ENCODE assay signal across 8 mouse cellular contexts in genomic region chr5:145114606-145115473, GRCm38 (mm10). TPM values are rescaled to one million over a fixed set of nuclear protein-coding genes. Genes with fewer than 3 reads are reported as not detected.
DNase-seq lines count a peak whose midpoint lies in the region; ATAC-seq and TF ChIP-seq lines count a peak whose summit lies in the region.

No protein-coding gene starts in this region.

- H3K4me2 ChIP-seq in intestine, postnatal 0 days (replicated peaks; ENCODE audit: low read depth) = peak overlapping the region; percentile 79
- peak overlapping the region; percentile 52 for H3K4me2 ChIP-seq in neural tube, embryonic 14.5 days (ENCODE audit: low read depth, low read length)

- no peak for TF ChIP-seq POLR2A in brain, embryonic 14.5 days (IDR thresholded peaks at IDR 0.05; ENCODE audit: borderline replicate concordance, extremely low read depth, insufficient read depth, insufficient read length, poor library complexity, severe bottlenecking)
- TF ChIP-seq POLR2A in lung, adult 2 months (IDR thresholded peaks at IDR 0.05; ENCODE audit: borderline replicate concordance, extremely low read depth, low read depth, low read length) = peak; percentile 41; the same call in 1 of the 2 replicates

- peak overlapping the region; percentile 83 for H3K9ac ChIP-seq in intestine, postnatal 0 days (ENCODE audit: low read depth, low read length)
- peak overlapping the region; percentile 47 for H3K9ac ChIP-seq in neural tube, embryonic 14.5 days (replicated peaks; ENCODE audit: low read depth, low read length)

- peak; percentile 29 for ATAC-seq in intestine, postnatal 0 days
- ATAC-seq in neural tube, embryonic 14.5 days (ENCODE audit: low read depth) = 0 out of 2 replicates have a peak, but pooled peaks have one; percentile 18

- TF ChIP-seq CTCF in brain, embryonic 14.5 days (IDR thresholded peaks at IDR 0.05; ENCODE audit: borderline replicate concordance, extremely low read depth, insufficient read depth, insufficient read length) = no peak
- TF ChIP-seq CTCF in intestine, postnatal 0 days (IDR thresholded peaks at IDR 0.05; ENCODE audit: low read depth) = peak; percentile 13; the same call in 1 of the 2 replicates
- no peak for TF ChIP-seq CTCF in lung, adult 2 months (IDR thresholded peaks at IDR 0.05; ENCODE audit: insufficient read depth, low read length)

- peak; percentile 54 to 68 for DNase-seq in layer of hippocampus, postnatal 10 days (ENCODE audit: low spot score in 2 of 2)
- no peak for DNase-seq in layer of hippocampus, adult 9-10 months (ENCODE audit: low spot score)
- DNase-seq in brain, embryonic 14.5 days (ENCODE audit: low read depth) = peak; percentile 29
- peak; percentile 84 to 91 for DNase-seq in heart, adult 18-20 months
- DNase-seq in lung, adult 2 months = peak; percentile 74
- peak; percentile 69 to 76 for DNase-seq in thymus, postnatal 36 days

- no peaks in the 10 kb centered on the region for H3K9me3 ChIP-seq in intestine, postnatal 0 days (ENCODE audit: control insufficient read depth)
- no peaks in the 10 kb centered on the region for H3K9me3 ChIP-seq in neural tube, embryonic 14.5 days (ENCODE audit: control insufficient read depth, low read length)

- H3K27ac ChIP-seq in intestine, postnatal 0 days (ENCODE audit: low read depth, low read length) = peak overlapping the region; percentile 94
- no peak overlapping the region for H3K27ac ChIP-seq in neural tube, embryonic 14.5 days (ENCODE audit: low read depth, low read length)

- H3K4me3 ChIP-seq in intestine, postnatal 0 days (ENCODE audit: low read depth, low read length) = peak overlapping the region; percentile 89
- peak overlapping the region; percentile 86 for H3K4me3 ChIP-seq in lung, adult 2 months (replicated peaks; ENCODE audit: extremely low read depth, low read depth, low read length)
- peak overlapping the region; percentile 37 for H3K4me3 ChIP-seq in neural tube, embryonic 14.5 days (ENCODE audit: low read depth, low read length)

- peaks cover 6% of the 10 kb centered on the region; the same call in 1 of the 2 replicates for H3K4me1 ChIP-seq in intestine, postnatal 0 days (replicated peaks; ENCODE audit: control insufficient read depth, insufficient read depth, low read length)
- H3K4me1 ChIP-seq in lung, adult 2 months (ENCODE audit: control insufficient read depth, insufficient read depth, low read length) = peaks cover 14% of the 10 kb centered on the region
- H3K4me1 ChIP-seq in neural tube, embryonic 14.5 days (ENCODE audit: control insufficient read depth, insufficient read depth, low read length) = no peaks in the 10 kb centered on the region

- H3K36me3 ChIP-seq in intestine, postnatal 0 days (ENCODE audit: control insufficient read depth, insufficient read depth) = peaks cover 7% of the 10 kb centered on the region; the same call in 1 of the 2 replicates
- peaks cover 6% of the 10 kb centered on the region for H3K36me3 ChIP-seq in neural tube, embryonic 14.5 days (ENCODE audit: control insufficient read depth, insufficient read depth, low read length)

- H3K27me3 ChIP-seq in intestine, postnatal 0 days (replicated peaks; ENCODE audit: control insufficient read depth, insufficient read depth, low read length) = no peaks in the 10 kb centered on the region
- H3K27me3 ChIP-seq in neural tube, embryonic 14.5 days (ENCODE audit: control insufficient read depth, insufficient read depth, low read length) = no peaks in the 10 kb centered on the region

- WGBS in intestine, postnatal 0 days = 11% methylated on average over 40 of the region's 40 CpGs
- 10% methylated on average over 39 of the region's 40 CpGs for whole genome bisulfite sequencing in lung, adult 2 months
- 20% methylated on average over 33 of the region's 40 CpGs for WGBS in neural tube, embryonic 14.5 days

RNA-seq across cellular contexts. Expression of gene Arpc1b, which starts 0.8 kb away (rescaled TPM):
- total RNA-seq in layer of hippocampus, postnatal 10 days (2021) = 10 to 100 TPM; 25.5 to 39.0 TPM
- 57.3 and 67.2 TPM in 2 replicates for polyA plus RNA-seq in brain, embryonic 14.5 days (2012; rRNA removed)
- 10 to 100 TPM; 65.3 to 67.4 TPM for total RNA-seq in heart, adult 18-20 months (2021)
- 573 and 610 TPM in 2 replicates for polyA plus RNA-seq in intestine, postnatal 0 days (2015; fragmentation: Nextera tagmentation; extraction: Ambion mirVana)
- polyA plus RNA-seq in lung, adult 2 months (2012; rRNA removed) = 492 and 519 TPM in 2 replicates
- polyA plus RNA-seq in neural tube, embryonic 14.5 days (2014; fragmentation: Nextera tagmentation; extraction: Ambion mirVana) = 14.1 and 41.7 TPM in 2 replicates

RNA-seq across cellular contexts. Expression of gene Pdap1, which starts 25.2 kb away (rescaled TPM):
- 100 to 1,000 TPM; 139 to 140 TPM for total RNA-seq in layer of hippocampus, postnatal 10 days (2021)
- polyA plus RNA-seq in brain, embryonic 14.5 days (2012; rRNA removed) = 73.6 and 112 TPM in 2 replicates
- total RNA-seq in heart, adult 18-20 months (2021) = 10 to 100 TPM; 39.3 to 40.2 TPM
- 49.4 and 55.5 TPM in 2 replicates for polyA plus RNA-seq in intestine, postnatal 0 days (2015; fragmentation: Nextera tagmentation; extraction: Ambion mirVana)
- polyA plus RNA-seq in lung, adult 2 months (2012; rRNA removed) = 18.4 and 23.4 TPM in 2 replicates
- polyA plus RNA-seq in neural tube, embryonic 14.5 days (2014; fragmentation: Nextera tagmentation; extraction: Ambion mirVana) = 98.1 and 109 TPM in 2 replicates

RNA-seq across cellular contexts. Expression of gene Bud31, which starts 25.3 kb away (rescaled TPM):
- 10 to 100 TPM; 80.5 to 85.9 TPM for total RNA-seq in layer of hippocampus, postnatal 10 days (2021)
- 121 and 148 TPM in 2 replicates for polyA plus RNA-seq in brain, embryonic 14.5 days (2012; rRNA removed)
- 10 to 100 TPM; 57.0 to 58.9 TPM for total RNA-seq in heart, adult 18-20 months (2021)
- 155 and 160 TPM in 2 replicates for polyA plus RNA-seq in intestine, postnatal 0 days (2015; fragmentation: Nextera tagmentation; extraction: Ambion mirVana)
- 33.1 and 33.9 TPM in 2 replicates for polyA plus RNA-seq in lung, adult 2 months (2012; rRNA removed)
- polyA plus RNA-seq in neural tube, embryonic 14.5 days (2014; fragmentation: Nextera tagmentation; extraction: Ambion mirVana) = 182 and 198 TPM in 2 replicates

RNA-seq across cellular contexts. Expression of gene Kpna7, which starts 31.0 kb away (rescaled TPM):
- not detected for total RNA-seq in layer of hippocampus, postnatal 10 days (2021)
- not detected in 2 replicates for polyA plus RNA-seq in brain, embryonic 14.5 days (2012; rRNA removed)
- not detected for total RNA-seq in heart, adult 18-20 months (2021)
- 0.08 and 0.13 TPM in 2 replicates for polyA plus RNA-seq in intestine, postnatal 0 days (2015; fragmentation: Nextera tagmentation; extraction: Ambion mirVana)
- not detected in 2 replicates for polyA plus RNA-seq in lung, adult 2 months (2012; rRNA removed)
- polyA plus RNA-seq in neural tube, embryonic 14.5 days (2014; fragmentation: Nextera tagmentation; extraction: Ambion mirVana) = not detected in 2 replicates

RNA-seq across cellular contexts. Expression of gene Arpc1a, which starts 31.2 kb away (rescaled TPM):
- 100 to 1,000 TPM; 199 to 202 TPM for total RNA-seq in layer of hippocampus, postnatal 10 days (2021)
- polyA plus RNA-seq in brain, embryonic 14.5 days (2012; rRNA removed) = 260 and 261 TPM in 2 replicates
- total RNA-seq in heart, adult 18-20 months (2021) = 10 to 100 TPM; 61.4 to 63.8 TPM
- 122 and 130 TPM in 2 replicates for polyA plus RNA-seq in intestine, postnatal 0 days (2015; fragmentation: Nextera tagmentation; extraction: Ambion mirVana)
- polyA plus RNA-seq in lung, adult 2 months (2012; rRNA removed) = 117 and 135 TPM in 2 replicates
- polyA plus RNA-seq in neural tube, embryonic 14.5 days (2014; fragmentation: Nextera tagmentation; extraction: Ambion mirVana) = 243 and 254 TPM in 2 replicates

Comparison
In these comparisons a context has a peak if more than half of its experiments do, and no peak if none do; other contexts are left out.
1. H3K4me3 ChIP-seq: peak in every context shown above with its lines; median percentile 89 in intestine, postnatal 0 days; 86 in lung, adult 2 months; 37 in neural tube, embryonic 14.5 days.